Mouse (Mus musculus) heart, adult 8-10 months (tissue): ENCODE measurements around the gene Gm13278. TPM values are rescaled to one million over a fixed set of nuclear protein-coding genes. Genes with fewer than 3 reads are reported as not detected.
"Not testable (repeated sequence)": the region's sequence is repeated elsewhere in the genome, so short reads cannot be mapped to it uniquely, and the experiment has no call there.

Experiments used
- DNase-seq: peaks from one replicate; pipeline ENCODE4 v3.0.0; 2022; ENCODE audit warnings: low spot score
- total RNA-seq, 4 experiments: library from RNA; stranded (reverse); gene quantifications; 2 replicates each; pipeline ENCODE4 v1.2.4; 2022

The Gm13278 gene
- total RNA-seq, 4 experiments from 2014 or later, result not detected

DNA sequence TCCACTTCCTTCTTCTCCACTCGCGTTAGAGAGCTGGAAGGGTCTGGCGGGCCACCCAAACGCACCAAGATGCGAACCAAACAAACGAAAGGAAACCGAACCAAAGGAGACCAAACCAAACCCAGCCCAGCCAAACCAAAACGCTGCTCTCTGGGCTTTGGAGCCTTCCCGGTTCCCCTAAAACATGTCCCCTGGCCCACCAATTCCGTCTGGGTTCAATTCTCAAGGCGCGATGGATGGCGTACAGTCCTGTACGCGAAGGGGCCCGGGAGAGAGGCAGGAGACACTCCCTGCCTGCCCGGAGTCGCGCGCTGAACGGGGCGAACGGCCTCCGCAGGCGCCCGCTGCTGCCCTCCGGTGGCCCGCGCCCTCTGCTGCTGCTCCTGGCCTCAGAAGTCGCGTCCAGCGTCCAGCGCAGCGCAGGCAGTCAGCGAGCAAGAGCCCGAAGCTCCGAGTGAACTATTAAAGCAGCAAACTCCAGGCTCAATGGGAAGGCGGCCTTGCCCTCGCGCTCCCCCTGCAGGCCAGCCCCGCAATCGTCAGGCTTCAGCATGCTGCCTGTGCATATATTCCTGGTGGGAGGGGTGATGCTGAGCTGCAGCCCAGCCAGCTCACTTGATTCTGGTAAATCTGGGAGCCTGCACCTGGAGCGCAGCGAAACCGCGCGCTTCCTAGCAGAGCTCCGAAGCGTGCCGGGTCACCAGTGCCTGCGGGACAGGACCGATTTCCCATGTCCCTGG lies 2.8 kb downstream of the Gm13278 start, which contains the start of gene Gm13275:
TSS of gene Gm13275 (plus strand) at position 552 of the 740 bp plus-strand sequence.
- peak; percentile 85 for DNase-seq

DNA sequence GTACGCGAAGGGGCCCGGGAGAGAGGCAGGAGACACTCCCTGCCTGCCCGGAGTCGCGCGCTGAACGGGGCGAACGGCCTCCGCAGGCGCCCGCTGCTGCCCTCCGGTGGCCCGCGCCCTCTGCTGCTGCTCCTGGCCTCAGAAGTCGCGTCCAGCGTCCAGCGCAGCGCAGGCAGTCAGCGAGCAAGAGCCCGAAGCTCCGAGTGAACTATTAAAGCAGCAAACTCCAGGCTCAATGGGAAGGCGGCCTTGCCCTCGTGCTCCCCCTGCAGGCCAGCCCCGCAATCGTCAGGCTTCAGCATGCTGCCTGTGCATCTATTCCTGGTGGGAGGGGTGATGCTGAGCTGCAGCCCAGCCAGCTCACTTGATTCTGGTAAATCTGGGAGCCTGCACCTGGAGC lies 5.7 kb downstream of the Gm13278 start, which contains the start of gene Gm13279:
TSS of gene Gm13279 (plus strand) at position 301 of the 400 bp plus-strand sequence.
- not testable (repeated sequence) for DNase-seq

DNA sequence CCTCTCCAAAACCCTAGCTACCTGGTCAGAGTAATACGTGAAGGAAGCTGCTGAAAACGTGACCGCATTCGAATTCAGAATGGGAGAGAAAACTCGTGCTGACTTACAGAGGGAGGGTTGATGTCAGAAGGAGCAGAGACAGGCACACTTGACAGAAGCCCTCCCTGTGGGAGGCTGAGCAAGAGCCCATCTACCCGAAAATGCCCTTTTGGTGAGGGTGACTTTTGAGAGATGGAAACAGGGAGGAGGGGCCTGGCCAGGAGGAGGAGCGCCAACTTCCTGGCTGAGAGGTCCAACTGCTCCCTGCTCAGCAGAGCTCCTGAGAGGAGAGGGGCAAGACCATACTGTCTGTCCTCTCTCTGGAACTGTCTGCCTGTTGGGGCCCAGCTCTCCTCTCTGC lies 8.0 kb downstream of the Gm13278 start, which contains the start of gene Gm13285:
TSS of gene Gm13285 (plus strand) at position 301 of the 400 bp plus-strand sequence.
- not testable (repeated sequence) for DNase-seq

DNA sequence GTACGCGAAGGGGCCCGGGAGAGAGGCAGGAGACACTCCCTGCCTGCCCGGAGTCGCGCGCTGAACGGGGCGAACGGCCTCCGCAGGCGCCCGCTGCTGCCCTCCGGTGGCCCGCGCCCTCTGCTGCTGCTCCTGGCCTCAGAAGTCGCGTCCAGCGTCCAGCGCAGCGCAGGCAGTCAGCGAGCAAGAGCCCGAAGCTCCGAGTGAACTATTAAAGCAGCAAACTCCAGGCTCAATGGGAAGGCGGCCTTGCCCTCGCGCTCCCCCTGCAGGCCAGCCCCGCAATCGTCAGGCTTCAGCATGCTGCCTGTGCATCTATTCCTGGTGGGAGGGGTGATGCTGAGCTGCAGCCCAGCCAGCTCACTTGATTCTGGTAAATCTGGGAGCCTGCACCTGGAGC lies 11.6 kb downstream of the Gm13278 start, which contains the start of gene Gm13287:
TSS of gene Gm13287 (plus strand) at position 301 of the 400 bp plus-strand sequence.
- not testable (repeated sequence) for DNase-seq

DNA sequence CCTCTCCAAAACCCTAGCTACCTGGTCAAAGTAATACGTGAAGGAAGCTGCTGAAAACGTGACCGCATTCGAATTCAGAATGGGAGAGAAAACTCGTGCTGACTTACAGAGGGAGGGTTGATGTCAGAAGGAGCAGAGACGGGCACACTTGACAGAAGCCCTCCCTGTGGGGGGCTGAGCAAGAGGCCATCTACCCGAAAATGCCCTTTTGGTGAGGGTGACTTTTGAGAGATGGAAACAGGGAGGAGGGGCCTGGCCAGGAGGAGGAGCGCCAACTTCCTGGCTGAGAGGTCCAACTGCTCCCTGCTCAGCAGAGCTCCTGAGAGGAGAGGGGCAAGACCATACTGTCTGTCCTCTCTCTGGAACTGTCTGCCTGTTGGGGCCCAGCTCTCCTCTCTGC lies 13.9 kb downstream of the Gm13278 start, which contains the start of gene Gm13288:
TSS of gene Gm13288 (plus strand) at position 301 of the 400 bp plus-strand sequence.
- DNase-seq, result not testable (repeated sequence)

DNA sequence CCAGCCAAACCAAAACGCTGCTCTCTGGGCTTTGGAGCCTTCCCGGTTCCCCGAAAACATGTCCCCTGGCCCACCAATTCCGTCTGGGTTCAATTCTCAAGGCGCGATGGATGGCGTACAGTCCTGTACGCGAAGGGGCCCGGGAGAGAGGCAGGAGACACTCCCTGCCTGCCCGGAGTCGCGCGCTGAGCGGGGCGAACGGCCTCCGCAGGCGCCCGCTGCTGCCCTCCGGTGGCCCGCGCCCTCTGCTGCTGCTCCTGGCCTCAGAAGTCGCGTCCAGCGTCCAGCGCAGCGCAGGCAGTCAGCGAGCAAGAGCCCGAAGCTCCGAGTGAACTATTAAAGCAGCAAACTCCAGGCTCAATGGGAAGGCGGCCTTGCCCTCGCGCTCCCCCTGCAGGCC lies 14.4 kb downstream of the Gm13278 start:
- DNase-seq, result not testable (repeated sequence)

DNA sequence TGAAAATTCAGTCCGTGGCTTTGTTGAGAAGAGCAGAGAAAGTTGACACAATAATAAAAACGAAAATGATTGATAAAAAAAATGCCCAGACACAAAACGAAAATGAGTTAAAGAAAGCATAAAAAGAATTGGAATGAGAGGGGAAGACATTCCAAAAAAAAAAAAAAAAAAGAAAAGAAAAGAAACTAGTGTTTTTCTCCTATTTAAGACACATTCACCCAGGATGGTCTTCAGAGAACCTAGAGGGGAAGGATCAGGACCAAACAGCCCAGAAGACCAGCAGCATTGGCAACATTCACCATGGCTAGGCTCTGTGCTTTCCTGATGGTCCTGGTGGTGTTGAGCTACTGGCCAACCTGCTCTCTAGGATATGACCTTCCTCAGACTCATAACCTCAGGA lies 24.6 kb downstream of the Gm13278 start, which contains the start of gene Ifna7:
TSS of gene Ifna7 (plus strand) at position 301 of the 400 bp plus-strand sequence.
- DNase-seq, result no peak

DNA sequence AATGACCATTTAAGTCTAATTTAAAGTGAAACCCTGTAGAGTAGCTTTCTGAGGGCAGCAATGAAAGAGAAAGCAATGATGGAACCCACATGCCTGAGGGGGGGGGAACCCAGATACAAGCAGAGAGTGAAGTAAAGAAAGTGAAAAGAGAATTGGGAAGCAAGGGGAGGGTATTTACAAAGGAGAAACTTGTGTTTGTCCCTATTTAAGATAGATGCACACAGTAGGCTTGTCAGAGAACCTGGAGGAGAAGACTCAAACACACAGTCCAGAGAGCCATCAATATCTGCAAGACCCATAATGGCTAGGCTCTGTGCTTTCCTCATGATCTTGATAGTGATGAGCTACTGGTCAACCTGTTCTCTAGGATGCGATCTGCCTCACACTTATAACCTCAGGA lies 28.3 kb downstream of the Gm13278 start, which contains the start of gene Ifna11:
TSS of gene Ifna11 (plus strand) at position 301 of the 400 bp plus-strand sequence.
- DNase-seq, result no peak

DNA sequence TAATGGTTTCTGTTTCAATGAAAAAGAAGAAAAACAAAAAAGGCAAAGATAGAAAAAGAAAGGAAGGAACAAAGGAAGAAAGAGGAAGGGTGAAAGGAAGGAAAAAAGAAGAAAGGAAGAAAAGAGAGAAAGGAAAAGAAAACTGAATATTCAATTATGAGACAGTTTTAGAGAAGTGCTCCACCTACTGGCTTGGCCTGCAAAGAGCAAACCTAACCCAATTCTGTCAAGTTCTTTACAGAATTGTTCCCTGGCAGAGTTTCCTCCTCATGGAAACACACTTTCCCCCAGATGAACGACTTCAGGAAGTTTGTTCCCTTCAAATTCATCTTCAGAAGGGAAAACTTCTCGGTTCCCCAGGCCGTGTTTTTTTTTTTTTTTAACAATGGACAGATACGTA lies 31.6 kb downstream of the Gm13278 start:
- no peak for DNase-seq

DNA sequence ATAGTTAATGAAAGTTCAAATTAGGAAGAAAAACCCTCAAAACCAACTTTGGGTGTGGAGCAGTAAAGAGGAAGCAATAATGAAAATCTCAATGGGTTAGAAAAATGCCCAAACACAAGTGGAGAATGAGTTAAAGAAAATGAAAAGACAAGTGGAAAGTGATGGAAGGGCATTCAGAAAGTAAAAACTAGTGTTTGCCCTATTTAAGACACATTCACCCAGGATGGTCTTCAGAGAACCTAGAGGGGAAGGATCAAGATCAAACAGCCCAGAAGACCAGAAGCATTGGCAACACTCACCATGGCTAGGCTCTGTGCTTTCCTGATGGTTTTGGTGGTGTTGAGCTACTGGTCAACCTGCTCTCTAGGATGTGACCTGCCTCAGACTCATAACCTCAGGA lies 35.8 kb downstream of the Gm13278 start, which contains the start of gene Ifna6:
TSS of gene Ifna6 (plus strand) at position 301 of the 400 bp plus-strand sequence.
- DNase-seq, result not testable (repeated sequence)

DNA sequence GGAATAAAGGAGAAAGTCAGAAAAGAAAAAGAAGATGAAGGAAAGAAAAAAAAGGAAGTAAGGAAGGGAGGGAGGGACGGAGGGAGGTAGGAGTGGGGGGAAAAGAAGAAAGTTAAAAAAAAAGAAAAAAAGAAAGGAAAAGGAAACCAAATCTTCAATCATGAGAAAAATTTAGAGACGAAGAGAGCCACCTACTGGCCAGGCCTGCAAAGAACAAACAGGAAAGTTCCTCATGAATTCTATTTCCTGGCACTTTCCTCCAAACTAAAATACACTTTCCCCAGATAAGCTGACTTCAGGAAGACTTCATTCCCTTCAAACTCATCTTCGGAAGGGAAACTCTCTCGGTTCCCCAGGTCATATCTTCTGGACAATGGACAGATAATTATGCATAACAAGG lies 39.2 kb downstream of the Gm13278 start:
- no peak for DNase-seq

DNA sequence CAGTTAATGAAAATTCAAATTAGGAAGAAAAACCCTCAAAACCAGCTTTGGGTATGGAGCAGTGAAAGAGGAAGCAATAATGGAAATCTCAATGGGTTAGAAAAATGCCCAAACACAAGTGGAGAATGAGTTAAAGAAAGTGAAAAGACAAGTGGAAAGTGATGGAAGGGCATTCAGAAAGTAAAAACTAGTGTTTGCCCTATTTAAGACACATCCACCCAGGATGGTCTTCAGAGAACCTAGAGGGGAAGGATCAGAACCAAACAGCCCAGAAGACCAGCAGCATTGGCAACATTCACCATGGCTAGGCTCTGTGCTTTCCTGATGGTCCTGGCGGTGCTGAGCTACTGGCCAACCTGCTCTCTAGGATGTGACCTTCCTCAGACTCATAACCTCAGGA lies 43.9 kb downstream of the Gm13278 start, which contains the start of gene Ifna5:
TSS of gene Ifna5 (plus strand) at position 301 of the 400 bp plus-strand sequence.
- DNase-seq, result not testable (repeated sequence)

DNA sequence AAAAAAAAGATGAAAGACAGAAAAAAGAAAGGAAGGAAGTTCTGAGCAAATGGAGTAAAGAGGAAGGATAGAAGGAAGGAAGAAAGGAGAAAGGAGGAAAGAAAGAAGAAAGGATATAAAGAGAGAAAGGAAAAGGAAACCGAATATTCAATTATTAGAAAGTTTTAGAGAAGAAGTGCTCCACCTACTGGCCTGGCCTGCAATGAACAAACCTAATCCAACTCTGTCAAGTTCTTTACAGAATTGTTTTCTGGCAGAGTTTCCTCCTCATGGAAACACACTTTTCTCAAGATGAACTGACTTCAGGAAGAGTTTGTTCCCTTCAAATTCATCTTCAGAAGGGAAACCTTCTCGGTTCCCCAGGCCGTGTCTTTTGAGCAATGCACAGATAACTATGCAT lies 47.5 kb downstream of the Gm13278 start:
- no peak for DNase-seq

DNA sequence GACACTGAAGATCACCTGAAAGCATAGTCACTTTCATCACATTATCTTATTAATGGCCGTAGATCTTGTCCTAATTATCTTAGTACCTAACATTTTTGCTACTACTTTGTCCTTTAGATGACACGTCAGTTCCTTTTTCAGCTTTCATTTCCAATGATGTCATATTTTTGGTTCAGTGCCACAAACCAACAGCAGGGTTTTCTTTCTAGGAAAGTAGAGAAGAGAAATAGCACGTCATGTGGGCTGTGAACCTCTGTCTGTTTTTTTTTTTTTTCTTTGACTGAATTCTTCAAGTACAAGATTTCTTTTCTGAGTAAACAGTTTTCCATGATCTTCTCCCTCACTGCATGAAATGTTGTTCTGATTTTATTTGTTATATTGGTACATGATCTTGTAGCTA lies 48.7 kb downstream of the Gm13278 start:
- DNase-seq, result no peak

DNA sequence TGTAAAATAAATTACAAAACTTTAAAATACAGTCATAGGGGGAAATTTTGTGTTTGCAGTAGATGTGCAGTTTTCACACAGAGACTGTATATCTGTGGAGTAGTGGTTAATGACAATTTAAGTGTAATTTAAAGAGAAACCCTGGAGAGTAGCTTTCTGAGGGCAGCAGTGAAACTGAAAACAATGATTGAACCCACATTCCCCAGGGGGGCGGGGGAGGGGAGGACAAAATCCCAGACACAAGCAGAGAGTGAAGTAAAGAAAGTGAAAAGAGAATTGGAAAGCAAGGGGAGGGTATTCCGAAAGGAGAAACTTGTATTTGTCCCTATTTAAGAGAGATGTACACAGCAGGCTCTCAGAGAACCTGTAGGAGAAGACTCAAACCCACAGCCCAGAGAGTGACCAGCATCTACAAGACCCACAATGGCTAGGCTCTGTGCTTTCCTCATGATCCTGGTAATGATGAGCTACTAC lies 50.1 kb downstream of the Gm13278 start, which contains the start of gene Ifna4:
TSS of gene Ifna4 (plus strand) at position 424 of the 474 bp plus-strand sequence.
- no peak for DNase-seq

Other genes with a start within 250 kb of the Gm13278 start
- gene Ifna15, start 233.3 kb upstream of the Gm13278 start, total RNA-seq, result not detected
- not detected for gene Ifna14, start 219.8 kb upstream of the Gm13278 start, total RNA-seq
- not detected for gene Ifna9, start 199.2 kb upstream of the Gm13278 start, total RNA-seq
- not detected for gene Ifna12, start 188.2 kb upstream of the Gm13278 start, total RNA-seq
- gene C87499, start 157.1 kb upstream of the Gm13278 start, total RNA-seq, result not detected
- gene Ifna13, start 147.1 kb upstream of the Gm13278 start, total RNA-seq, result not detected
- not detected for gene Ifna16, start 114.6 kb upstream of the Gm13278 start, total RNA-seq
- gene Ifna2, start 107.6 kb upstream of the Gm13278 start, total RNA-seq, result not detected
- gene Ifnab, start 100.2 kb upstream of the Gm13278 start, total RNA-seq, result not detected
- gene Gm26566, start 69.7 kb upstream of the Gm13278 start, total RNA-seq, result under 1 TPM; 0.41 to 0.87 (median 0.64) TPM
- gene Klhl9, start 69.1 kb upstream of the Gm13278 start, total RNA-seq, result 10 to 100 TPM; 67.8 to 80.5 (median 71.9) TPM
- gene Gm13271, start 36.7 kb upstream of the Gm13278 start, total RNA-seq, result not detected
- not detected for gene Gm13283, start 31.4 kb upstream of the Gm13278 start, total RNA-seq
- not detected for gene Gm13290, start 17.7 kb upstream of the Gm13278 start, total RNA-seq
- not detected for gene Gm13289, start 14.6 kb upstream of the Gm13278 start, total RNA-seq
- gene Gm13272, start 11.7 kb upstream of the Gm13278 start, total RNA-seq, result not detected
- gene Ifnz, start 9.4 kb upstream of the Gm13278 start, total RNA-seq, result not detected
- not detected for gene Gm13276, start 5.8 kb upstream of the Gm13278 start, total RNA-seq
- gene Gm13277, start 2.9 kb upstream of the Gm13278 start, total RNA-seq, result not detected
- gene Gm13275, start 2.9 kb downstream of the Gm13278 start, total RNA-seq, result not detected
- not detected for gene Gm13279, start 5.8 kb downstream of the Gm13278 start, total RNA-seq
- not detected for gene Gm13285, start 8.1 kb downstream of the Gm13278 start, total RNA-seq
- not detected for gene Gm13287, start 11.7 kb downstream of the Gm13278 start, total RNA-seq
- not detected for gene Gm13288, start 14.0 kb downstream of the Gm13278 start, total RNA-seq
- not detected for gene Ifna7, start 24.7 kb downstream of the Gm13278 start, total RNA-seq
- not detected for gene Ifna11, start 28.4 kb downstream of the Gm13278 start, total RNA-seq
- gene Ifna6, start 35.9 kb downstream of the Gm13278 start, total RNA-seq, result not detected
- gene Ifna5, start 44.0 kb downstream of the Gm13278 start, total RNA-seq, result not detected
- gene Ifna4, start 50.3 kb downstream of the Gm13278 start, total RNA-seq, result not detected
- not detected for gene Ifna1, start 58.5 kb downstream of the Gm13278 start, total RNA-seq
- gene Ifne, start 88.7 kb downstream of the Gm13278 start, total RNA-seq, result not detected